Mouse (Mus musculus): ENCODE results near the gene Syngr2. TPM values are rescaled to one million over a fixed set of nuclear protein-coding genes. Genes with fewer than 3 reads are reported as not detected.
A peak's percentile ranks its signal among the peaks of the same experiment; 100 is the strongest.

Gene Syngr2
- polyA plus RNA-seq, 1 experiment, result 150 TPM

DNA sequence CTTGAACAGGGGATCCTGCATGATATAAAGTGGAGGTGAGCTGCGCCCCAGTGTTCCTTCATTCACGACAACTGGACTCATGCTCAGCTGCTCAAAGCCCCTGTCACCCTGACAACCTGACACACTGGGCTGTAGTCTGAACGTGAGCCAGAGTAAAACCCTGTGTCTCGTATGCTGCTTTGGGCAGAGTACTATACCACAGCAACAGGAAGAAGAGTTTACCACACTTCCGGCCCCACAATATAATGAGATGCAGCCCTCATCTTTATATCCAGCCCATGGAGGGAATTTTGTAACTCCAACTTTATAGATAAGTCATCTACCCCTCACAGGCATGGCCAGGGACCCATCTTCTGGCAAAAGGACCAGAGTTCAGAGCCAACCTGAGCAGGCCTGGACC lies 32.4 kb upstream of the Syngr2 start:
- WGBS, result 85% methylated on average over 5 of the region's 5 CpGs
- H3K27me3 ChIP-seq (replicated peaks; ENCODE audit: control insufficient read depth, insufficient read depth, low read length), result no peaks in the 10 kb centered on the region
- no peak for DNase-seq
- H3K4me1 ChIP-seq (ENCODE audit: control insufficient read depth, insufficient read depth, low read length), result peaks cover 22% of the 10 kb centered on the region
- no peak overlapping the region for H3K4me3 ChIP-seq (ENCODE audit: insufficient read depth, low read depth, low read length)
- TF ChIP-seq POLR2A (IDR thresholded peaks at IDR 0.05; ENCODE audit: low read depth, low read length), result no peak
- TF ChIP-seq CTCF (conservative IDR thresholded peaks at IDR 0.05; ENCODE audit: insufficient read depth, insufficient read length, low read depth, low read length), result no peak
- H3K36me3 ChIP-seq (ENCODE audit: control insufficient read depth, insufficient read depth, low read length), result 0 out of 2 replicates have a peak, but pooled peaks cover 1% of the 10 kb centered on the region
- H3K27ac ChIP-seq (ENCODE audit: insufficient read depth, low read depth, low read length), result no peak overlapping the region

- Histone ChIP-seq H3K4me1 (ENCODE audit: control insufficient read depth, insufficient read depth, low read length) (peaks cover 22% of the 10 kb centered on the region), H3K4me3 (ENCODE audit: insufficient read depth, low read depth, low read length) (no peak overlapping the region), H3K27ac (ENCODE audit: insufficient read depth, low read depth, low read length) (peak overlapping the region; percentile 90), H3K36me3 (ENCODE audit: control insufficient read depth, insufficient read depth, low read length) (0 out of 2 replicates have a peak, but pooled peaks cover 1% of the 10 kb centered on the region), H3K27me3 (replicated peaks; ENCODE audit: control insufficient read depth, insufficient read depth, low read length) (no peaks in the 10 kb centered on the region)
- TF ChIP-seq POLR2A (IDR thresholded peaks at IDR 0.05; ENCODE audit: low read depth, low read length), result no peak
- TF ChIP-seq CTCF (conservative IDR thresholded peaks at IDR 0.05; ENCODE audit: insufficient read depth, insufficient read length, low read depth, low read length), result no peak
- peak; percentile 85 for DNase-seq
- WGBS, result 49% methylated on average over 11 of the region's 11 CpGs
Measured at GRCm38 (mm10) chr11:117778031-117778430, 31.4 kb upstream of the Syngr2 start.

GRCm38 (mm10) chr11:117778851-117779433 lies 30.5 kb upstream of the Syngr2 start:
- 22% methylated on average over 12 of the region's 12 CpGs for WGBS
- peaks cover 22% of the 10 kb centered on the region for H3K4me1 ChIP-seq (ENCODE audit: control insufficient read depth, insufficient read depth, low read length)
- 0 out of 2 replicates have a peak, but pooled peaks cover 1% of the 10 kb centered on the region for H3K36me3 ChIP-seq (ENCODE audit: control insufficient read depth, insufficient read depth, low read length)
- TF ChIP-seq POLR2A (IDR thresholded peaks at IDR 0.05; ENCODE audit: low read depth, low read length), result no peak
- peak overlapping the region; percentile 90 for H3K27ac ChIP-seq (ENCODE audit: insufficient read depth, low read depth, low read length)
- DNase-seq, result peak; percentile 52
- H3K4me3 ChIP-seq (ENCODE audit: insufficient read depth, low read depth, low read length), result peak overlapping the region; percentile 51
- H3K27me3 ChIP-seq (replicated peaks; ENCODE audit: control insufficient read depth, insufficient read depth, low read length), result no peaks in the 10 kb centered on the region

GRCm38 (mm10) chr11:117779434-117780198 lies 29.9 kb upstream of the Syngr2 start:
- peak overlapping the region; percentile 90 for H3K27ac ChIP-seq (ENCODE audit: insufficient read depth, low read depth, low read length)
- H3K27me3 ChIP-seq (replicated peaks; ENCODE audit: control insufficient read depth, insufficient read depth, low read length), result no peaks in the 10 kb centered on the region
- 0 out of 2 replicates have a peak, but pooled peaks cover 1% of the 10 kb centered on the region for H3K36me3 ChIP-seq (ENCODE audit: control insufficient read depth, insufficient read depth, low read length)
- peak overlapping the region; percentile 51 for H3K4me3 ChIP-seq (ENCODE audit: insufficient read depth, low read depth, low read length)
- WGBS, result under 1% methylated on average over 38 of the region's 38 CpGs
- DNase-seq, result peak; percentile 92
- TF ChIP-seq CTCF (conservative IDR thresholded peaks at IDR 0.05; ENCODE audit: insufficient read depth, insufficient read length, low read depth, low read length) (no peak), POLR2A (IDR thresholded peaks at IDR 0.05; ENCODE audit: low read depth, low read length) (no peak)
- peaks cover 22% of the 10 kb centered on the region for H3K4me1 ChIP-seq (ENCODE audit: control insufficient read depth, insufficient read depth, low read length)

DNA sequence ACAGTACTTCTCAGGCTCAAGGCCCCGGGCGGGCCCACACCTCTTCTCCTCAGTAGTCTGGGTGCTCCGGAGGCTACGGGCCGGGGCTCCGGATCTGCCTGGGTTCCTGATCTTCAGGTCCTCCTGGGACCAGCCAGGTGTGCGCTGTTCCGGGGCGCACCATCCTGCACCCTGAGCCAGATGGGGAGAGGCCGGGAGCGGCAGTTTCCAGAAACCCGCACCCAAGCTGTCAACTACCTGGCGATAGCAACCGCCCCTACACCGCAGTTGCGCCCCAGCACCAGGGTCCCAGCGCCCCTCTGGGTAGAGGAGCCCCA lies 29.3 kb upstream of the Syngr2 start:
- DNase-seq, result no peak
- no peak for TF ChIP-seq CTCF (conservative IDR thresholded peaks at IDR 0.05; ENCODE audit: insufficient read depth, insufficient read length, low read depth, low read length)
- TF ChIP-seq POLR2A (IDR thresholded peaks at IDR 0.05; ENCODE audit: low read depth, low read length), result no peak
- Histone ChIP-seq H3K27me3 (replicated peaks; ENCODE audit: control insufficient read depth, insufficient read depth, low read length) (no peaks in the 10 kb centered on the region), H3K27ac (ENCODE audit: insufficient read depth, low read depth, low read length) (peak overlapping the region; percentile 90), H3K4me1 (ENCODE audit: control insufficient read depth, insufficient read depth, low read length) (peaks cover 22% of the 10 kb centered on the region), H3K4me3 (ENCODE audit: insufficient read depth, low read depth, low read length) (peak overlapping the region; percentile 51), H3K36me3 (ENCODE audit: control insufficient read depth, insufficient read depth, low read length) (0 out of 2 replicates have a peak, but pooled peaks cover 1% of the 10 kb centered on the region)
- WGBS, result 4% methylated on average over 17 of the region's 17 CpGs

DNA sequence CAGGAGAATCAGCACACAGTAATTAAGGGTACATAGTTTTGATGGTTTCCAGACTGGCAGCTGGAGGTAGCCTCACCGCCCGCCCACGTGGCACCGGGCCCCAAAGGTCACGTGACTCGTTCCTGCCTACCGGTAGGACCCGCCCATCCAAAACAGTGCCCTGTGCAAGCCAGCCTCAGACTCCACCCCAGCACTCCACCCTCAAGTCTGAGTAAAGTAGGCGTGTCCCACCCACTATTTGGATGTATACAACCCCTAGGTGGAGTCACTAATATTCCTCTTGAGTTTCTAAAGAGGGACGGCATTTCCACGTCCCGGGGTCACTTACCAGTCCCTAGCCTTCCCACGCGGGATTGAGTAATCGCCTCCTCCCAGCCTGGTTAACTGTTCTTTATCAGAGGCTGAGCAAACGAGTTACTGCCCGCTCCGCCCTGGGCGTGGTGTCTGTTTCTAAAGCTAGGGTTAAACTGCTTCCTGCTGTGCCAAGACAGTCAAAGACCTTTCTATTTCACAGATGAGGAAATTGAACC lies 28.8 kb upstream of the Syngr2 start:
- peaks cover 22% of the 10 kb centered on the region for H3K4me1 ChIP-seq (ENCODE audit: control insufficient read depth, insufficient read depth, low read length)
- peak overlapping the region; percentile 90 for H3K27ac ChIP-seq (ENCODE audit: insufficient read depth, low read depth, low read length)
- 1% methylated on average over 19 of the region's 19 CpGs for WGBS
- DNase-seq, result peak; percentile 97
- no peaks in the 10 kb centered on the region for H3K27me3 ChIP-seq (replicated peaks; ENCODE audit: control insufficient read depth, insufficient read depth, low read length)
- TF ChIP-seq CTCF (conservative IDR thresholded peaks at IDR 0.05; ENCODE audit: insufficient read depth, insufficient read length, low read depth, low read length) (0 out of 2 replicates have a peak, but pooled peaks have one; percentile 0), POLR2A (IDR thresholded peaks at IDR 0.05; ENCODE audit: low read depth, low read length) (no peak)
- H3K36me3 ChIP-seq (ENCODE audit: control insufficient read depth, insufficient read depth, low read length), result no peaks in the 10 kb centered on the region
- H3K4me3 ChIP-seq (ENCODE audit: insufficient read depth, low read depth, low read length), result peak overlapping the region; percentile 51

DNA sequence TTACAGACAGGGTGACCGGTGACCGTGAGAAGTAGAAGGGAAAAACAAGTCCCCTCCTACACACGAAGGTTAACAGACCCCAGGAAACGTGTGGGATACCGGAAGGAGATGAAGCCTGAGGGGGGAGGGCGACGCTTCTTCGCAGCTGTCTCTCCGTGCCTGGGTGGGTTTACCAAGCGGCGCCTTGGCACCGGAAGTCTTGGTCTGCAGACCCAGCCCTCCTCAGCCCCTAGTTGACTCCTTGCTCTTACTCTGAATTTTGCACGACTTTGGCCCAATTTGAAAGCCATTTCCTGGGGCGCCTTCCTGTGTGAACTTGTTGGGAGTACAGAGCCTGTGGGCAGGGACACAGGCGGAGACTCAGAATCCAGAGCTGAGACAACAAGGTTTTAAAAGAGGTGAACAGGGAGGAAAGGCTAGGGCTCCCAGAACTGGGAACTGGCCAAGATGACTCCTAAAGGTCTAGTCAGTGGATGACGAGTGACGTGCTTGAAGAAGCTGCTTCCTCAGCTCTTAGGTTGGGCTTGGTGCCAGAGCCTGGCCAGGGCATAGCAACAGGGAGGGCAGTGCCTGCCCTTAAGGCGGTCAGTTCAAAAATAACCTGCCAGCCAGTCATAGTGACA lies 28.2 kb upstream of the Syngr2 start:
- DNase-seq, result peak; percentile 93
- Histone ChIP-seq H3K4me1 (ENCODE audit: control insufficient read depth, insufficient read depth, low read length) (peaks cover 22% of the 10 kb centered on the region), H3K27me3 (replicated peaks; ENCODE audit: control insufficient read depth, insufficient read depth, low read length) (no peaks in the 10 kb centered on the region), H3K27ac (ENCODE audit: insufficient read depth, low read depth, low read length) (peak overlapping the region; percentile 74), H3K36me3 (ENCODE audit: control insufficient read depth, insufficient read depth, low read length) (no peaks in the 10 kb centered on the region), H3K4me3 (ENCODE audit: insufficient read depth, low read depth, low read length) (peak overlapping the region; percentile 51)
- TF ChIP-seq POLR2A (IDR thresholded peaks at IDR 0.05; ENCODE audit: low read depth, low read length) (no peak), CTCF (conservative IDR thresholded peaks at IDR 0.05; ENCODE audit: insufficient read depth, insufficient read length, low read depth, low read length) (no peak)
- 4% methylated on average over 18 of the region's 18 CpGs for WGBS
